Mouse (Mus musculus): ENCODE results near the gene Atp2c2. TPM values are rescaled to one million over a fixed set of nuclear protein-coding genes. Genes with fewer than 3 reads are reported as not detected.
A peak's percentile ranks its signal among the peaks of the same experiment; 100 is the strongest.

Atp2c2 gene
- polyA plus RNA-seq (2014; fragmentation: Nextera tagmentation; extraction: Ambion mirVana): 1.8 and 1.9 TPM in 2 replicates

GRCm38 (mm10) chr8:119699549-119700134, at the start of gene Atp2c2:
Gene Atp2c2, plus strand, starts transcription at chr8:119700009.
- Histone ChIP-seq H3K27ac (ENCODE audit: low read depth) (no peak within 1 kb of the TSS), H3K4me3 (ENCODE audit: low read depth, low read length) (peak within 1 kb of the TSS; percentile 29), H3K9me3 (ENCODE audit: low read depth, low read length) (no peaks in the 10 kb centered on the region), H3K4me1 (ENCODE audit: insufficient read depth) (no peaks in the 10 kb centered on the region), H3K4me2 (peak within 1 kb of the TSS; percentile 57), H3K36me3 (ENCODE audit: insufficient read depth) (no peaks in the 10 kb centered on the region), H3K9ac (no peak within 1 kb of the TSS; the same call in 1 of the 2 replicates), H3K27me3 (ENCODE audit: insufficient read depth, low read length) (peaks cover 37% of the 10 kb centered on the region)
- ATAC-seq (ENCODE audit: insufficient read depth) (0 out of 2 replicates have a peak, but pooled peaks have one; percentile 22), DNase-seq (peak; percentile 56)
- 2% methylated on average over 26 of the region's 26 CpGs for WGBS
- TF ChIP-seq CTCF (IDR thresholded peaks at IDR 0.05; ENCODE audit: low read depth): no peak

GRCm38 (mm10) chr8:119651324-119651723, 48.5 kb upstream of the Atp2c2 start:
- 18% methylated on average over 2 of the region's 2 CpGs for WGBS

GRCm38 (mm10) chr8:119656709-119657464, 42.9 kb upstream of the Atp2c2 start:
- WGBS: 38% methylated on average over 5 of the region's 5 CpGs

More at GRCm38 (mm10) chr8:119651324-119651723, 48.5 kb upstream of the Atp2c2 start:
- no peak for TF ChIP-seq CTCF (IDR thresholded peaks at IDR 0.05; ENCODE audit: low read depth)
- H3K4me1 ChIP-seq (ENCODE audit: insufficient read depth): no peaks in the 10 kb centered on the region
- no peak overlapping the region for H3K27ac ChIP-seq (ENCODE audit: low read depth)
- 0 out of 2 replicates have a peak, but pooled peaks have one; percentile 28 for ATAC-seq (ENCODE audit: insufficient read depth)
- no peak overlapping the region for H3K9ac ChIP-seq
- no peak overlapping the region for H3K4me2 ChIP-seq
- no peak overlapping the region for H3K4me3 ChIP-seq (ENCODE audit: low read depth, low read length)
- DNase-seq: no peak
- H3K9me3 ChIP-seq (ENCODE audit: low read depth, low read length): no peaks in the 10 kb centered on the region
- no peaks in the 10 kb centered on the region for H3K36me3 ChIP-seq (ENCODE audit: insufficient read depth)
- no peaks in the 10 kb centered on the region for H3K27me3 ChIP-seq (ENCODE audit: insufficient read depth, low read length)

GRCm38 (mm10) chr8:119661081-119661480, 38.7 kb upstream of the Atp2c2 start:
- no peaks in the 10 kb centered on the region for H3K27me3 ChIP-seq (ENCODE audit: insufficient read depth, low read length)

More at GRCm38 (mm10) chr8:119656709-119657464, 42.9 kb upstream of the Atp2c2 start:
- H3K36me3 ChIP-seq (ENCODE audit: insufficient read depth): no peaks in the 10 kb centered on the region
- no peak overlapping the region for H3K9ac ChIP-seq
- H3K9me3 ChIP-seq (ENCODE audit: low read depth, low read length): no peaks in the 10 kb centered on the region
- peak; percentile 25; the same call in 1 of the 2 replicates for ATAC-seq (ENCODE audit: insufficient read depth)
- TF ChIP-seq CTCF (IDR thresholded peaks at IDR 0.05; ENCODE audit: low read depth): peak; percentile 61
- no peak overlapping the region for H3K27ac ChIP-seq (ENCODE audit: low read depth)
- no peak overlapping the region for H3K4me3 ChIP-seq (ENCODE audit: low read depth, low read length)
- H3K27me3 ChIP-seq (ENCODE audit: insufficient read depth, low read length): no peaks in the 10 kb centered on the region
- H3K4me2 ChIP-seq: no peak overlapping the region
- peaks cover 6% of the 10 kb centered on the region; the same call in 1 of the 2 replicates for H3K4me1 ChIP-seq (ENCODE audit: insufficient read depth)
- DNase-seq: peak; percentile 49

GRCm38 (mm10) chr8:119661892-119662291, 37.9 kb upstream of the Atp2c2 start:
- Histone ChIP-seq H3K9ac (no peak overlapping the region), H3K36me3 (ENCODE audit: insufficient read depth) (no peaks in the 10 kb centered on the region), H3K27me3 (ENCODE audit: insufficient read depth, low read length) (no peaks in the 10 kb centered on the region), H3K4me2 (no peak overlapping the region), H3K4me1 (ENCODE audit: insufficient read depth) (peaks cover 18% of the 10 kb centered on the region; the same call in 1 of the 2 replicates), H3K27ac (ENCODE audit: low read depth) (no peak overlapping the region), H3K4me3 (ENCODE audit: low read depth, low read length) (no peak overlapping the region), H3K9me3 (ENCODE audit: low read depth, low read length) (no peaks in the 10 kb centered on the region)
- 73% methylated on average over 6 of the region's 6 CpGs for WGBS
- DNase-seq: no peak
- ATAC-seq (ENCODE audit: insufficient read depth): no peak
- no peak for TF ChIP-seq CTCF (IDR thresholded peaks at IDR 0.05; ENCODE audit: low read depth)

More at GRCm38 (mm10) chr8:119661081-119661480, 38.7 kb upstream of the Atp2c2 start:
- no peaks in the 10 kb centered on the region for H3K36me3 ChIP-seq (ENCODE audit: insufficient read depth)
- ATAC-seq (ENCODE audit: insufficient read depth) (peak; percentile 65), DNase-seq (peak; percentile 73)
- no peak overlapping the region for H3K4me3 ChIP-seq (ENCODE audit: low read depth, low read length)
- TF ChIP-seq CTCF (IDR thresholded peaks at IDR 0.05; ENCODE audit: low read depth): no peak
- H3K27ac ChIP-seq (ENCODE audit: low read depth): no peak overlapping the region
- no peak overlapping the region for H3K9ac ChIP-seq
- WGBS: 11% methylated on average over 9 of the region's 9 CpGs
- peaks cover 13% of the 10 kb centered on the region; the same call in 1 of the 2 replicates for H3K4me1 ChIP-seq (ENCODE audit: insufficient read depth)
- no peaks in the 10 kb centered on the region for H3K9me3 ChIP-seq (ENCODE audit: low read depth, low read length)
- no peak overlapping the region for H3K4me2 ChIP-seq

GRCm38 (mm10) chr8:119663440-119663839, 36.4 kb upstream of the Atp2c2 start:
- Histone ChIP-seq H3K27me3 (ENCODE audit: insufficient read depth, low read length) (no peaks in the 10 kb centered on the region), H3K4me2 (no peak overlapping the region), H3K36me3 (ENCODE audit: insufficient read depth) (no peaks in the 10 kb centered on the region), H3K4me1 (ENCODE audit: insufficient read depth) (peaks cover 18% of the 10 kb centered on the region; the same call in 1 of the 2 replicates), H3K27ac (ENCODE audit: low read depth) (no peak overlapping the region), H3K9ac (no peak overlapping the region), H3K9me3 (ENCODE audit: low read depth, low read length) (no peaks in the 10 kb centered on the region), H3K4me3 (ENCODE audit: low read depth, low read length) (no peak overlapping the region)
- 59% methylated on average over 11 of the region's 11 CpGs for WGBS
- no peak for TF ChIP-seq CTCF (IDR thresholded peaks at IDR 0.05; ENCODE audit: low read depth)
- no peak for DNase-seq
- no peak for ATAC-seq (ENCODE audit: insufficient read depth)

GRCm38 (mm10) chr8:119665270-119665669, 34.5 kb upstream of the Atp2c2 start:
- DNase-seq (peak; percentile 69), ATAC-seq (ENCODE audit: insufficient read depth) (no peak)
- no peak for TF ChIP-seq CTCF (IDR thresholded peaks at IDR 0.05; ENCODE audit: low read depth)
- Histone ChIP-seq H3K9ac (no peak overlapping the region), H3K9me3 (ENCODE audit: low read depth, low read length) (no peaks in the 10 kb centered on the region), H3K4me1 (ENCODE audit: insufficient read depth) (peaks cover 18% of the 10 kb centered on the region; the same call in 1 of the 2 replicates), H3K36me3 (ENCODE audit: insufficient read depth) (no peaks in the 10 kb centered on the region), H3K27me3 (ENCODE audit: insufficient read depth, low read length) (no peaks in the 10 kb centered on the region), H3K27ac (ENCODE audit: low read depth) (no peak overlapping the region), H3K4me2 (no peak overlapping the region), H3K4me3 (ENCODE audit: low read depth, low read length) (no peak overlapping the region)
- 49% methylated on average over 6 of the region's 6 CpGs for WGBS
